Mouse (Mus musculus) ES-Bruce4 (cell line): ENCODE measurements around the gene Gc.

ENCODE experiments used
- CTCF ChIP-seq: IDR thresholded peaks from one replicate; pipeline ENCODE4 v1.8.1; 2011; ENCODE audit warnings: low read depth, low read length
- EP300 ChIP-seq: IDR thresholded peaks from 2 replicates; pipeline ENCODE4 v1.6.1; 2011; ENCODE audit warnings: low read depth, low read length; ENCODE audit not compliant: insufficient read depth
- POLR2A ChIP-seq: IDR thresholded peaks from one replicate; pipeline ENCODE4 v1.8.1; 2011; ENCODE audit warnings: low read length; ENCODE audit not compliant: insufficient read depth

DNA sequence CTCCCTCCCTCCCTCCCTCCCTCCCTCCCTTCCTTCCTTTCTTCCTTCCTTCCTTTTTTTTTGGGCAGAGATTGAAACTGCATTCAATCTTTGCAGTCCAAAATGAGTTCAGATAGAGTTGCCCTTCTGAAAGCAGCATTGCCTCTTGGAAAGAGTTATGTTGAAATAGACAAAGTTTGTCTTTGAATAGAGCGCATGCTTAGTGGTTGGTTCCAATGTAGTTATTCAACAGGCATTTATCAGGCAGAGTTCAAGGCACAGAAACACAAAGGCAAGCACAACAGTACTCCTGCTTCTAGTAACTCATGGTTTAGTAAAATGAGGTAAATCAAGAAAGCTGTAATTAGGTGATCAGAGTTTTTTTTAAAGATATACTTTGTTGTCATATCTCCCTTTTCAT lies 34.9 kb upstream of the Gc start:
- TF ChIP-seq CTCF (no peak), POLR2A (no peak), EP300 (no peak)
